Mouse (Mus musculus) bone marrow macrophage, adult 2 months (primary cell): ENCODE data around the gene Fbln2. TPM values are rescaled to one million over a fixed set of nuclear protein-coding genes. Genes with fewer than 3 reads are reported as not detected.
"Not testable (repeated sequence)": the region's sequence is repeated elsewhere in the genome, so short reads cannot be mapped to it uniquely, and the experiment has no call there.

ENCODE experiments used
- H3K27ac ChIP-seq: 2 replicates; pipeline ENCODE4 v1.5.1; 2012; ENCODE audit warnings: low read depth, low read length; ENCODE audit not compliant: insufficient read depth
- H3K4me1 ChIP-seq: 2 replicates; pipeline ENCODE4 v1.6.1; 2012; ENCODE audit warnings: low read length; ENCODE audit not compliant: control insufficient read depth, insufficient read depth
- H3K4me3 ChIP-seq: 2 replicates; pipeline ENCODE4 v1.5.1; 2012; ENCODE audit warnings: mild to moderate bottlenecking, low read length, moderate library complexity; ENCODE audit not compliant: insufficient read depth
- CTCF ChIP-seq: IDR thresholded peaks from 2 replicates; pipeline ENCODE4 v1.5.1; 2012; ENCODE audit warnings: low read depth, mild to moderate bottlenecking, low read length, moderate library complexity
- POLR2A ChIP-seq: IDR thresholded peaks from 2 replicates; pipeline ENCODE4 v1.6.1; 2012; ENCODE audit warnings: mild to moderate bottlenecking, low read depth, low read length, borderline replicate concordance
- polyA plus RNA-seq: library from polyadenylated mRNA; stranded (reverse); fragments of >200 nt; gene quantifications from 2 replicates; pipeline ENCODE4 v1.2.4, GENCODE M21; 2012; ENCODE audit not compliant: missing spikeins, insufficient read depth, insufficient read length

Gene Fbln2
- 1.7 and 3.1 TPM in 2 replicates for polyA plus RNA-seq

DNA sequence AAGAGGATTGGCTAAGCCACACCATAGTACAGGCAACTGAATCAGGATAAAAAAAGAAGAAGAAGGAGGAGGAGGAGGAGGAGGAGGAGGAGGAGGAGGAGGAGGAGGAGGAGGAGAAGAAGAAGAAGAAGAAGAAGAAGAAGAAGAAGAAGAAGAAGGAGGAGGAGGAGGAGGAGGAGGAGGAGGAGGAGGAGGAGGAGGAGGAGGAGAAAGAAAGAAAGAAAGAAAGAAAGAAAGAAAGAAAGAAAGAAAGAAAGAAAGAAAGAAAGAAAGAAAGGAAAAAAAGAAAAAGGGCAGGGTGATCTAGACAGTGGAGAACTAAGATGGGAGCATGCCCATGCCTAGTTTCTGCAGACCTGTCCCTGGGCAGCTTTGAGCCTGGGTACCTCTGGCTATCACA, at the start of gene Fbln2:
TSS of gene Fbln2 (plus strand) at position 301 of the 400 bp plus-strand sequence.
- not testable (repeated sequence) for H3K27ac ChIP-seq, H3K4me1 ChIP-seq, H3K4me3 ChIP-seq

DNA sequence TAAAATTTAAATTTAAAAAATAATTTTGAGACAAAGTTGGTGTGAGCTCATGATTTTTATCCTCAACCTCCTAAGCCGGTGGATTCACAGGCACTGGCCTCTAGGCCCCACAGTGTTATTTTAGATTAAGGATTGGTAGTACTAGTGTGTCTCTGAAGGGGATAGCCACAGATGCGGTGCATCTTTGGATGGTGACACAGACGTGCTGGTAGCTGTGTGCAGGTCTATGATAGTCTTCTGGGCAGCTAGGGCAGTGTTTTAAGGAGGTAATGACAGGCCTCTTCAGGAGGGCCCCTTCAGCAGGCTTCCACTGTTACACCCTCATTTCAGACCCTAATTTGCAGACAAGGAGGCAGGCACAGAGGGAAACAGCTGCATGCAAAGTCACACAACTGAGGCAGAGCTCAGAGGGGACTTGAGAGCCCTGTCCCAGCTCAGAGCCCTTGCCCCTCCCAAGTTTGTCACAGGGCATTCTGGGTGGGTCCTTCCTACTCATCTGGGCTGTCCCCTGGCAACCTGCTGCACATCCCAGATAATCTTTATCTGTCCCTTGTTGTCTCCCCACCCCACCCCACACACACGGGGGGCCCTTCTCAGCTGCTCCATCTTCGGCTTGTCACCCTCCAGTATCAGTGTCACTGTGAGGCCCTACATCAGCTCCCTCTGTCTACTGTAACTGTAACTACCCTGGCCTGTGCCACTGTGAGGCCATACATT, 48.9 kb upstream of the Fbln2 start:
- Histone ChIP-seq H3K27ac (no peak overlapping the region), H3K4me1 (no peaks in the 10 kb centered on the region), H3K4me3 (no peak overlapping the region)
- TF ChIP-seq CTCF = no peak
- TF ChIP-seq POLR2A = no peak

DNA sequence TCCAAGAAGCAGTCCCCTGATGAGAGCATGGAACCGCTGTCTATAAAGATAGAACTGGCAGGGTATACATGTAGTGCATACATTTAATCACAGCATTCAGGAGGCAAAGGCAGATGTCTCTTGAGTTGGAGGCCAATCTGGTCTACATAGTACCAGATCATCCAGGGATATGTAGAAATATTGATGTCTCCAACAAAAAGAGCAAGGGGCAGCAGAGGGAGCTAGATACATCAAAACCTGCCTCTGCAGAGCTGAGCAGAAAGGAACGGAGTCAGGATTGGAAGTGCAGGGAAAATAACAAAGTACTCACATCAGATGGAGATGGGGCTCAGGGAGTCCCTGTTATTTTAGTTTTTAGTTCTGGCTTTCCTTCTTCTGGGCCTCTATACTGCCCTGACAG, 47.7 kb upstream of the Fbln2 start:
- TF ChIP-seq CTCF = no peak
- Histone ChIP-seq H3K4me1 (no peaks in the 10 kb centered on the region), H3K4me3 (no peak overlapping the region), H3K27ac (no peak overlapping the region)

DNA sequence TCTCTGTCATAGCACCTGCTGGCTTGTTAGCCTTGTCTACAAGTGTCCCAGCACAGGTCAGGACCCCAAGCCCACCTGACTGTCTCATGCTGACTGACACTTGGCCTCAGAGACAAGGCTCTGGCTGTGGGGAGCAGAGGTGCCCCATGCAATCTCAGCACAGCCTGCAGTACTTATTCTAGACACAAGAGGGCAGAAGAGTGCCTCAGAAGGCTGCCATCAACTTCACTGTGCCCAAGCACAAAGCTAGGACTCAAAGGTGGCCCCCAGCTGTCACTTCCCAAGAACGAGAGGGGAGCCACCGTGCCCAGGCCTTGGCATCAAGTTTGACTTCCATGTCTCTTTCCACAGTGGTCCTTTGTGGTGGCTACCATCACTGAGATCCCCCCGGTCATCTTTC, 47.0 kb upstream of the Fbln2 start:
- H3K27ac ChIP-seq = no peak overlapping the region
- no peaks in the 10 kb centered on the region for H3K4me1 ChIP-seq
- H3K4me3 ChIP-seq = no peak overlapping the region
- peak; percentile 63; the same call in 1 of the 2 replicates for TF ChIP-seq CTCF
- no peak for TF ChIP-seq POLR2A

DNA sequence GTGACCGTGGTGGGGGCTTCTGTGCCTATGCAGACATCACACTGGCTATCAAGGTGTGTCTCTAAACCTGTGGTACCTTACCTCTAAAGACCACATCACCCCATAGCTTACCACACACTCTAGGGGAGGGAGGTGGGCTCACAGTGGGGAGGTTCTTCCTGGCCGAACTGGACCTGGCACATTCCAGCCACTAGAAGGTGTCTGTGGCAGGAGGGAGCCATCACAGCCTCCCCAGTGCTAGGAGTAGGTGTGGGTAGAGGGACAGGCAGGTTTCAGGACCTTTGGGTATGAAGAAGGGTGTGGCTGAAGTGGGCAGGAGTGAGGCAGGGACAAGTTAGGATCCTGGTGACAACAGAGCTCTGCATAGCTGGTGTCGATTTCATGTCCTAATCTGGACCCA, 44.4 kb upstream of the Fbln2 start:
- Histone ChIP-seq H3K4me3 (no peak overlapping the region), H3K27ac (no peak overlapping the region), H3K4me1 (no peaks in the 10 kb centered on the region)
- no peak for TF ChIP-seq POLR2A
- TF ChIP-seq CTCF = no peak

DNA sequence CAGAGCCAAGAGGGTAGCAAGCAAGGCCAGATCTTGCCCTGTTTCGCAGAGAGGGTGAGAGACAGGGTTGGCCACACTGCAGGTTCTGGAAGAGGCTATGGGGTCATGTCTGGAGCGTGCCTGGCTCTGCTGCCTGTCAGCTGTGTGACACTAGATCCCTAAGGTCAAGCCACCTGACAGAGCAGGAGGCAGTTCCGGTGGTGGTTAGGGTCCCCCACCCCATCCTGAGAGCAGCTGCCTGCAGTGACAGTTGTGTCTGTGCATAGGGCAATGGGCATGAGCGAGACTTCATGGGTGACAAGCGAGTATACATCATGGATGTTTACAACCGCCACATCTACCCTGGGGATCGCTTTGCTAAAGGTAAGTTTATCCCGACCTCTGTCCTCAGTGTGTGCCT, 43.1 kb upstream of the Fbln2 start:
- TF ChIP-seq POLR2A (no peak), CTCF (no peak)
- Histone ChIP-seq H3K27ac (no peak overlapping the region), H3K4me3 (no peak overlapping the region), H3K4me1 (no peaks in the 10 kb centered on the region)

DNA sequence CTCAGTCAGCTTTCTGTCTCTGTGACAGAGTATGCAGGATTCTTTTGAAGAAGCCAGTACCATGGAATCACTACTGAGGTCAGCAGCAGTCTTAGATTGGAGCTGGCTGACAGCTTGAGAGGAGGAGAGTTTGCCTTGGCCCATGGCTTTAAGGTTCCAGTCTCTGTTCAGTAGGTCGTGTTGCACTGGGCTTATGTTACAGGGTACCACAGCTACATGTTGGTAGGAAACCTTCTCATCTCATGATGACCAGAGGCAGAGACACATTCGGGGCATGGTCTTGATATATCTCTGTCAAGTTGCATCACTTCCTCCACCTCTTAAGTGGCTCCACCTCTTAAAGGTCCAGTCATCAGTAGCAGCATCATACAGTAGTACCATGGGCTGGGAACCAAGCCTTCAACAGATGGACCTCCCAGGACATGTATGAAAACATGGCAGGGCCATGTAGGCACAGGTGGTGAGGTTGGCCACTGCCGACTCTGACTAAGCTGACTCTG, 40.8 kb upstream of the Fbln2 start:
- Histone ChIP-seq H3K4me1 (no peaks in the 10 kb centered on the region), H3K4me3 (no peak overlapping the region), H3K27ac (no peak overlapping the region)
- TF ChIP-seq CTCF (no peak), POLR2A (no peak)

DNA sequence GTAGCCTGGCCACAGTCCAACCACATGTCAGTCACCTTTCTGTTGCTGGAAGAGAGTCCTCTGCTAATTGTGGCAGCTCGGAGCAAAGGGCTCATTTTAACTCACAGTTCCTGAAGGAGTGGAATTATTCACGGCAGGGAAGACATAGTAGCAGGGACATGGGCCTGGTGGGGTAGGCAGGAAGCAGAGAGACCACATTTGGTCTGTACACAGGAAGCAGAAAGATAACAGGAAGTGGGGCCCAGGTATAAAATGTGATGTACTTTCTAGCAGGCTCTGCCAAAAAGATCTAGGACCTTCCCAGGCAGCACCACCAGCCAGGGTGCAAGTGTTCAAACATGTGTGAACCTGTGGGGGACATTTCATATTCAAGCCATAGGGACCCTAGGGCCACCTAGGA, 39.9 kb upstream of the Fbln2 start:
- Histone ChIP-seq H3K27ac (no peak overlapping the region), H3K4me1 (no peaks in the 10 kb centered on the region), H3K4me3 (no peak overlapping the region)
- TF ChIP-seq CTCF = no peak
- TF ChIP-seq POLR2A = no peak

DNA sequence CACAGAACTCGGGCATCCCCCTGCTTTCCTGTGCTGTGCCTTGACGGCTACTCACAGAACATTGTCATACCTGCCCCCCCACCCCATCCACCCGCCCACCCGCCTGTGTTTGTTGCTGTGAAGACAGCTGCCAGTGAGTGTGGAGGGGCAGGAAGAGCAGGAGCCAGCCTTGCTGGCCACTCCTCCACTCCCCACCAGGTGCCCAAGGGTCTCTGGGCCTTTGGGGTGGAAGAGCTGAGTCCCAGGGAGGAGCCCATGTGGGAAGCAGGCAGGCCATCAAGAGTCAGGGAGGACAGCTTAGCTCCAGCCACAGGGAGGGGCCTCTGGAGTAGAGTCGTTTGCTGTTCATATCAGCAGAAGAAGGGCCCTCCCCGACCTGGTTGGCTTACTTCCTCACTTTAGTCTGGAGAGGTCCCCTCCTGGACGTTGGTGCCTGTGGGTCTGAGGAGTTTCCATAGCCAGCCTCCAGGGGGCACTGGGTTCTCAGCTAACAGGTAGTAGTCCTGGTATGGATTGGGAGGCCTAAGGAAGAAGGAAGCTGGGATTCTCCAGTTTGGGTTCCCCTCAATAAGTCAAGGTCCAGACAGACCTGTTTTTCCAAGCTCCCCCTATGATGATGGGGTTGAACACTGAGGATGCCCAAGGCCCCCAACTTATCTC, 38.9 kb upstream of the Fbln2 start:
- no peak for TF ChIP-seq POLR2A
- no peak for TF ChIP-seq CTCF
- H3K4me1 ChIP-seq = no peaks in the 10 kb centered on the region
- H3K27ac ChIP-seq = no peak overlapping the region
- no peak overlapping the region for H3K4me3 ChIP-seq

DNA sequence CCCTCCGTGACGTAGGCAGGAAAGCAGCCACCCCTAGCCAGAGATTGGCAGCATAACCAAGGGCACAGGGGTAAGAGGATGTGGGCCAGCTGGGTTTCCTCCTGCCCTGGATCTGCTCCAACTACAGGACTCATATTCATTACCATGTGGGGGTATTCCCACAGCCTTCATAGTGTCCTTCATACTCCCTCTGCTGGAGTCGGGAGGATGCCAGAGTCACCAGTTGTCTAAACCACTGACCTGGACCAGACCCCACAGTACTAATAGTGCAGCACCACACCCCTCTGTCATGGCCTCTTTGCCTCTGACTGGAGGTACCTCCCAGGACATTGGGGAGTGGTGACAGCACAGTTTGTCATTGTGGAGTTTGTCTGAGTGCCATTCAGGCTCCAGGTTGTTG, 38.0 kb upstream of the Fbln2 start:
- Histone ChIP-seq H3K27ac (no peak overlapping the region), H3K4me1 (no peaks in the 10 kb centered on the region), H3K4me3 (no peak overlapping the region)
- TF ChIP-seq POLR2A (no peak), CTCF (no peak)

DNA sequence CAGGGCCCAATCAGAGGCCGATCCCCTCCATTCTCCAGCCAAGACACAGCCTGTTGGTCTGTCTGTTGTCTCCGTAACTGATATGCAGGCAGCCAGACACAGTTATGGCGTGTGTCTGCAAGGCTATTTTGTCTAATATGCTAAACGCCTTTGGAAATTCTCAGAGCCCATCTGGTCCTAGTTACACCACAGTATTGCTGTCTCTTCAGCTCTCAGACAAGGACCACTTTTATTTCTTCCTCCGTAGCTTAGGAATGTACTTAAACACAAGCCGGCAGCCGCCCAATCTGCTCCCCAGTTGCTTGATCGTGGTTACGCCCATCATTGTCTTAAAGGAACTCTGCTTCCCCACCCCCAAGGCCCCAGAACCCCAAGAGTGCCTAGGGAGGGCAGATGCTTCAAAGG, 31.5 kb upstream of the Fbln2 start:
- Histone ChIP-seq H3K4me1 (no peaks in the 10 kb centered on the region), H3K4me3 (no peak overlapping the region), H3K27ac (no peak overlapping the region)
- TF ChIP-seq POLR2A (no peak), CTCF (no peak)
